Mouse (Mus musculus): ENCODE results near the gene Car2.

Car2 gene

DNA sequence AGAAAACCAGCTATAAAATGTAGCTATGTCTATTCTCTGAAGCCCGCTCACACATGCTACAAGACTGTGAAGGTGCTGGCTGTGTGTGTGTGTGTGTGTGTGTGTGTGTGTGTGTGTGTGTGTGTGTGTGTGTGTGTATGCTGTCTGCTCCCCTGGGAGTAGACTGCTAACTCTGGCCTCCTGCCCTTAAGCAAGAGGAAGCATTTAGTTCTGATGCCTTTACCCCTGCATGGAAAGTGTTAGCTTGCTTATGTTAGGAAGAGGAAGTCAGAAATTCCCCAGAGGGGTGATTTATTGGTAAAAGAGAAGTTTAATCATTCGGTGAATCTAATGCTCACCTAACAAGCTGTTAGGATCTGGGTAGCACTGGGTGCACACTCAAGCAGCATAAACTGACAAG lies 5.8 kb upstream of the Car2 start:
- DNase-seq = no peak

- no peak for DNase-seq
Observed at GRCm38 (mm10) chr3:14882005-14882404, 4.1 kb upstream of the Car2 start.

DNA sequence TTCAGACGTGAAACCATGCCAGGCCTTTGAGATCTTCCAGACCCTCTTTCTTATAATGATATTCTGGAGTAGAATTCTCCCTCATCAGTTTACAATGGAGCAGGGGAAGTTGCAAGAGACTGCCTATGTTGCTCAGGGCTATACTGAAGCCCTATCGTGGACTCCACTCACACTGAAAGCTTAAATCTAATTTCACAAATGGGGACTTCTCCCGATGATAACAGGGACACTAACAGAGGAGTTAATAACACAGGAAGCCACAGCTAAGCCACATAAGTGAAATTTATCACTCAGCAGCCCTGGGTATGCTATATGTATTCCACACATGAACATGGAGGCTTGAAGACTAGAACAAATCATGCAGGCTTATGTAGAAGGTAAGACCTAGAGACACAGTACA lies 3.3 kb upstream of the Car2 start:
- DNase-seq = no peak

DNA sequence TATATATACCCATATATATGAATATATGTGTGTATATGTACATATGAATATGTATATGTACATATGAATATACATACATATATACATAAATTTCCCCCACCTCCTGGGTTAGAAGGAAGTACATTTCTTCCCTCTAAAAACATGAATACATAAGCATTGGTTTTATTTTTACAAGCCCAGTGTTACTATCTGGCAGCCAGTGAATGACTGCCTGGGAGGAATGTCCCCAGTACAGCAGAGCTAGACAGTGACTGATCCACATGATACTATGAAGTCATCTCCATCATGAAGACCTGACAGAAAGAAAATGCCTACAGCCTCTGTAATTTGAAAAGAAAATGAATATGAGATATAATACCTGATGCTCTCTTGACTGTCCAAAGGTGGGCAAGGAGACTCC lies 1.2 kb upstream of the Car2 start:
- DNase-seq = no peak

DNA sequence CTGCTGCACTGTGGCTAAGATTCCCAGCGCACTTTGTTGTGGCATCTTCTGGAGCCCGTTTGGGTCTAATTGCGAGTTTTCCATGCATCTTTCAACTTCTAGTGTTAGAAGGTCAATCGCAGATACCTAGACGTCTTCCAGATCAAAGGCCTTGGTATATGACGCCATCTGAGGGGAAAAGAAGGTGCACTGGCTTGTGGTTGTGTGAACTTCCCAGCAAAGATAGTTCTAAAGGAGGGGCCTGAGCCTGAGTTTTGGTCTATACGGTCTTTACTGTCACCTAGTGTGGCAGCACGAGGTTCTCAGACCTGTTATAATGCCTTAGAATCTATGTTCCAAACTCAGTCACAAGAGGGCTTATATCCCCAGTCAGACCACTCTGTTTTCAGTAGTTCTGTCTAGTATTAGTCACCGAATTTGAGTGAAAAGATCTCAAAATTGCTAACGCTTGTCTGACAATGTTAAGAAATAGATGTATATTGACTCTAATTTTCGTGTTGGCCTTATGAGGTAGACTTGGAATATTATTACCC lies 1.1 kb downstream of the Car2 start:
- DNase-seq = no peak

- no peak for DNase-seq
Observed at GRCm38 (mm10) chr3:14887686-14888295, 1.7 kb downstream of the Car2 start.

DNA sequence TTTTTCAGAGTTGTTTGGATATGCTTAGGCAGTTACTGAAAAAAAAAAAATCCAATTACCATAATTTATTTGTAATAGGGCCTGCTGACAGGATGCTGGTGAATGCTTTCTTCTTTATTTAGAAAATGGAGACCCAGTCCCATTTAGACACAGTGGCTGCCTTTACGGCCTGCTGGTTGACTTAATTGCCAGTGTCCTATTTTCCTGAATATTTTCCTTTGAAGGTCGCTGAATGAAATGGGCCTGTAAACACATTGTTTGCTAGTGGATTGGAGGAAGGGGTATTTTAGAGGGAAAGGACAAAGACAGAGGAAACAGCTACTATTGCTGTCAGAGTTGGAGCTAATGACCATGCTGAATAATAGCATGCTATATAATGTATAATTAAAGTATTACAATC lies 2.5 kb downstream of the Car2 start:
- DNase-seq = no peak

DNA sequence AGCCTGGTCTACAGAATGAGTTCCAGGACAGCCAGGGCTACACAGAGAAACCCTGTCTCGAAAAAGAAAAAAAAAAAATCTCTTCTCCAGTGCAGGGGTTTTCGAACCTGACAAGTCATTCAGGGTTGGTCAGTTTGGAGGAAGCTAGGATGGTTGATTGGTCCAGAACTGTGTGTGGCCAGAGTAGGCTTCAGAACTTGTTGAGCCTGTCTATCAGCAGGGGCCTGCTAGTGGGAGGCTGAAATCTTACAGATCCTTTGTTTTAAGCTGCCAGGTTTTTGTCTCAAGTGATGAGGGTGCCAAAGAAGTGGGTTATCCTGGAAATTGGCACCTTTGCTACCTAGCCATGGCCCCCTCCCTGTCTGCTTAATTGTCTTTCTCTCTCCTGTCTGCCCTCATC lies 3.0 kb downstream of the Car2 start:
- DNase-seq = no peak

DNA sequence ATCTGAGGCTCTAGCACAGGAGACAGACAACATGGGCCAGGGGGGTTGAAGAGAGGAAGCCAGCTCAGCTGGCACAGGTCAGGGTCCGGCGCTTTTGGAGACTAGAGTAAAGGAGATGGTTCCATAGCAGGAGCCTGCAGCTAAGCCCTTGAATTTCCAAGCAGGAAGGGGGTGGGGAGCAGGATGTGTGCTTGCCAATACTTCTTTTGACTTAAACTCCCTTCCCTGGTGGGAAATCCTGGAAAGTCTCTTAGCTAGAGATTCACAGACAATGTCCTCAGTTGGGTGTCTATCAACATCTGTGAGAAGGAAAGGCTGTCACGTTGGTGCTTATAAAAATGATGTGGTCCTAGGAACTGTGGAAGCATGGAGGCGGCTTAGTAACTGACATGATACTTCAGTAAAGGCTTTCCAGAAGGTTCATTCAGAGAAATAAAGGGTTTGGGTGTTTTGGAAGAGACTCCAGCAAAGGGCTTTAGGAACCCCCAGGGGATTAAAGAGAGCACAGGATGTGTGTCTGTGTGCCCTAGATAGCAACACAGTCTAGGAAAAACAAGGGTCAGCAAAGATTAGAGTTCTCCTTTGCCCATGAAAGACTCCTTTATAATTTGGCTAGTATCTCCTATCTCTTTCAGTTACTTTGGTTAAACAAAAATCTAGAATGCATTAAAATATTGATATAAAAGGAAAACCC lies 3.8 kb downstream of the Car2 start:
- DNase-seq = no peak

DNA sequence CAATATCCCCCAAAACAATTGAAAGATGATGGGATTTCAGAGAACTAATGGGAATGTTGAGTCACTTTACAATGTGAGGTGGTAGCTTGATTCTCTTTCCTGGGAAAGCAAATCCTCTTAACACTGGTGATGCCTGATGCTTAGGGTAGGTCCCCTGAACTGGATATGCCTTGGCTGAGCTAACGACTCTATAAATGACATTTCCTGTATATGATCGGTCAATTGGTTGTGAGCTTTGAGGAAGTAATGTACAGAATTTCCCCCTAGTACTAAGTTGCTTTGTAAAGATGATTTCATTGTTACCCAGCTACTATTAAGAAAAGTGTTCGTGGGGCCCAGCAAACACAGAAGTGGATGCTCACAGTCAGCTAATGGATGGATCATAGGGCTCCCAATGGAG lies 6.9 kb downstream of the Car2 start:
- DNase-seq = no peak

DNA sequence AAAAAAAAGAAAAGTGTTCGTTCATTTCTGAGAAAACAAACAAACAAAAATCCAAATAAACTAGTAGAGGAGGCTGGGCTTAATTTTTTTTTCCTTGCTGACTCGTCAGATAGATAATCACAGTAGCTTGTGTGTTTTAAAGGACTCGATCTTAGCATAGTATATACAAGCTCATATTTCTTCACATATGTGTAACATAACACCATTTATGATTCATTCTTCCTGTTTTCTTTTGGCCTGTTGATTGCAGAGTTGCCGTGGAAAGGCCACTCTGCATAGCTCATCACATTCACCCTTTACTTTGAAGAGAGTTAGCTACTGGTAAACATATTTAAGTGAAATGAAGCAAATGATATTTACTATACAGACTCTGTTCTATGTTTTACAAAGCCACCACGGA lies 7.6 kb downstream of the Car2 start:
- DNase-seq = no peak

- no peak for DNase-seq
Observed at GRCm38 (mm10) chr3:14895333-14895732, 9.3 kb downstream of the Car2 start.

- DNase-seq = no peak
Observed at GRCm38 (mm10) chr3:14897770-14898169, 11.7 kb downstream of the Car2 start.

DNA sequence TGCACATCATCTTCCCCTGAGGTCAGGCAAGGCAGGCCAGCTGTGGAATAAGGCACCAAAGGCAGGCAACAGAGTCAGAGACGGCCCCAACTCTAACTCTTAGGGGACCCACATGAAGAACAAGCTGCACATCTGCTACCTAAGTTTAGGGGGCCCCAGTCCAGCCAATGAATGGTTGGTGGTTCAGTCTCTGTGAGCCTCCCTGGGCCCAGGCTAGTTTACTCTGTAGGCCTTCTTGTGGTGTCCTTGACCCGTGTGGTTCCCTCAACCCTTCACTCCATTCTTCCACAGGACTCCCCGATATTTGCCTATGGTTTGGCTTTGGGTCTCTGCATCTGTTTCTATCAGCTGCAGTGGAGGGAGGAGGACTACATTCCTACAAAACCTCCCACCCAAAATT lies 17.3 kb downstream of the Car2 start:
- no peak for DNase-seq

DNA sequence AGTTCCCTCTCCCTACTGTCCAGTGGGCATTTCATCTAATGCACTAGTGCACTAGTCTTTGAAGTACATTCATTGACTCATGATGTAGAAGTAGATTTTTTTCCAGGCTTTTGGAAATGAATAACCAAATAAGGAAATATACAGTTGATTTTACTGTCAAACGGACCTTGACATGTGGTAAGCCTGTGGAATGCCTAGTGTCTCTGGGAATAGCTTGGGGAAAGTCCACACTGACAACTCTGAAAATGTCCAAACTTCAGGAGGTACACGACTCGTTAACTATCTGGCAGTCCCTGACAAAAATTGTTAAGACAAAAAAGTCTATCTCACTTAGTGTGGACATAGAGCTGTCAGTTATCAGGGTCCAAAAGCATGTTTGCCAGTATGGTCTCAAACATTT lies 18.1 kb downstream of the Car2 start:
- DNase-seq = no peak

DNA sequence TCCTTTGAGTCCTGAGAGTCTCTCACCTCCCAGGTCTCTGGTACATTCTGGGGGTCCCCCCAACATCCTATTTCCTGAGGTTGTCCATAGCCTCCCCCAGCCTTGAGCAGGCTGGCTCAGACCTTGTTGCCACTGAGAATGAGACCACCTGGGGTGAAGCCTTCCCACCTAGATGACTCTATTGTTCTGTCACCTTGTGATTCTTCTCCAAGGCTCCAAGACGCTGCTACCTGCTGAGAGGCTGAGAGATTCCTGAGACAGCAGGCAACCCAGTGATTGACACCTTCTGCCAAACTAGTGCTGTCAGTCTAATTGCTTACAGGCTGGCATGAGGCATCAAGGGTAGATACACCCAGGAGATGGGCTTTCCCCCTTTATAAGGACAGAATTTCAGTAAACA lies 21.2 kb downstream of the Car2 start:
- no peak for DNase-seq

- DNase-seq = no peak
Observed at GRCm38 (mm10) chr3:14911992-14912582, 26.0 kb downstream of the Car2 start.

GRCm38 (mm10) chr3:14913774-14914173 lies 27.7 kb downstream of the Car2 start:
- no peak for DNase-seq

- no peak for DNase-seq
Observed at GRCm38 (mm10) chr3:14915355-14915754, 29.3 kb downstream of the Car2 start.

DNA sequence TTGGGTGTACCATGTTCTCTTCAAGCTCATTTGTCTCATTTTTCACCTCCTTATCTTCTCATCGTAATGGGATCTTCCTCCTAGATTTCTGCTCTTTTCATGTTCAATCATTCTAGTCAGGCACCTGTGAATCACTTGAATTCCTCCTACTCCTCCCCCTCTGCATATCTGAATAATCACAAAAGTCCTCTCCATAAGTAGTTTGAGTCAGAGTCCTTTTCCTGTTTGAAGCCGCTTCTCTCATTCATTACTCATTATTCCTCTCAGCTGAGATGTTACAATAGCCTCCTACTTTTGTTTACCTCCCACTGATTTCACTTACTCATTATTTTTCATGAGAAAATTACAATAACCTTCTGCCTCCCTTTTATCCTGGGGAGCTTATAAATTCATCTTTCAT lies 31.2 kb downstream of the Car2 start:
- DNase-seq = no peak

GRCm38 (mm10) chr3:14944706-14945105 lies 58.6 kb downstream of the Car2 start:
- DNase-seq = no peak

DNA sequence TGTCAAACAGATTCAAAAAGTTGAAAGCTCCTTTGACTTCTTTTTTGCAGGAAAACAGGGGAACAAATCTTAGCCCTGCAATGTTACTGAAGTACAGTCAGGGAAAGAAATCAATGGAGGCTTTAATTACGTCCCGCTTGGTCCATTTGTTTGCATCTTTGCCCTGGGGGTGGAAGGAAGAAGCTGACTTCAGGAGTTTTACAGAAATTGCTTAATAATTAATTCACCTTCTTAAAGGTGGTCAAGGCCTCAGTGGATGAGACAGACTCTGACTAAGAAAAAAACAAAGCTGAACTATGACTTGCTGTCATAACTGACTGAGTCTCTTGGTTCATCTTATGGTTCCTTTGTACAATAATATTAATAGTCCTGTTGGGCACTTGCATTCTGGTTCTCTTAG lies 59.6 kb downstream of the Car2 start:
- DNase-seq = no peak

- DNase-seq = peak; percentile 69
Observed at GRCm38 (mm10) chr3:14948067-14948800, 62.2 kb downstream of the Car2 start.

- peak; percentile 86 for DNase-seq
Observed at GRCm38 (mm10) chr3:14950031-14950430, 64.0 kb downstream of the Car2 start.
